Mouse (Mus musculus) kidney, adult 8-10 months (tissue): ENCODE results near the gene Cdk5.

Experiments used
- DNase-seq, 2 experiments: peaks; one replicate each; pipeline ENCODE4 v3.0.0; 2022

The Cdk5 gene

GRCm38 (mm10) chr5:24427981-24428402 lies 4.7 kb upstream of the Cdk5 start:
- peak; percentile 87 to 92 for DNase-seq

GRCm38 (mm10) chr5:24427285-24427633 lies 3.9 kb upstream of the Cdk5 start:
- no peak for DNase-seq

- no peak for DNase-seq
These were observed 3.4 kb upstream of the Cdk5 start for GRCm38 (mm10) chr5:24426556-24427284.

- DNase-seq = no peak
These were observed 2.7 kb upstream of the Cdk5 start for GRCm38 (mm10) chr5:24426037-24426432.

- peak; percentile 43 to 56 for DNase-seq
These were observed 2.2 kb upstream of the Cdk5 start for GRCm38 (mm10) chr5:24425421-24426036.

- DNase-seq = peak; percentile 66 to 78
These were observed 1.6 kb upstream of the Cdk5 start for GRCm38 (mm10) chr5:24424861-24425411.

GRCm38 (mm10) chr5:24424004-24424781 lies 863 bp upstream of the Cdk5 start:
- peak; percentile 42 to 45 for DNase-seq

GRCm38 (mm10) chr5:24420381-24420780 lies 2.9 kb downstream of the Cdk5 start:
- no peak for DNase-seq

- DNase-seq = no peak
These were observed 5.7 kb downstream of the Cdk5 start for GRCm38 (mm10) chr5:24417587-24417986.

GRCm38 (mm10) chr5:24416222-24416736 lies 7.1 kb downstream of the Cdk5 start:
- peak; percentile 54 to 62 for DNase-seq

GRCm38 (mm10) chr5:24413938-24414337 lies 9.4 kb downstream of the Cdk5 start:
- no peak for DNase-seq

GRCm38 (mm10) chr5:24413042-24413693 lies 10.2 kb downstream of the Cdk5 start, which contains the start of gene Asic3:
Gene Asic3 (plus strand): TSS chr5:24413392.
- peak in 1 of 2 experiments; percentile 15 for DNase-seq

GRCm38 (mm10) chr5:24412063-24412462 lies 11.3 kb downstream of the Cdk5 start:
- no peak for DNase-seq

- no peak for DNase-seq
These were observed 13.9 kb downstream of the Cdk5 start for GRCm38 (mm10) chr5:24409466-24409865.

GRCm38 (mm10) chr5:24408651-24409050 lies 14.7 kb downstream of the Cdk5 start:
- peak in 1 of 2 experiments; percentile 27 for DNase-seq

- DNase-seq = no peak
These were observed 17.9 kb downstream of the Cdk5 start for GRCm38 (mm10) chr5:24405389-24405876.

- no peak for DNase-seq
These were observed 18.6 kb downstream of the Cdk5 start for GRCm38 (mm10) chr5:24404594-24405360.

GRCm38 (mm10) chr5:24401969-24402368 lies 21.4 kb downstream of the Cdk5 start:
- no peak for DNase-seq

- DNase-seq = no peak
These were observed 22.3 kb downstream of the Cdk5 start for GRCm38 (mm10) chr5:24400911-24401605.

- DNase-seq = no peak
These were observed 23.0 kb downstream of the Cdk5 start for GRCm38 (mm10) chr5:24400362-24400761.

GRCm38 (mm10) chr5:24399686-24400085 lies 23.6 kb downstream of the Cdk5 start:
- DNase-seq = no peak
